Mouse (Mus musculus) cerebellum, postnatal 36 days (tissue): ENCODE measurements around the gene Vmp1.

Experiments
- DNase-seq, 2 experiments: peaks; one replicate each; pipeline ENCODE4 v3.0.0; 2021 to 2022; ENCODE audit warnings: mixed read lengths in 2 of 2

Gene Vmp1

GRCm38 (mm10) chr11:86671041-86671675 is 12.5 kb downstream of the Vmp1 start:
- no peak for DNase-seq

- no peak for DNase-seq
These were observed 15.5 kb downstream of the Vmp1 start for GRCm38 (mm10) chr11:86668169-86668568.

GRCm38 (mm10) chr11:86667553-86667952 is 16.1 kb downstream of the Vmp1 start:
- DNase-seq = no peak

- no peak for DNase-seq
These were observed 19.2 kb downstream of the Vmp1 start for GRCm38 (mm10) chr11:86664406-86664805.

GRCm38 (mm10) chr11:86663977-86664376 is 19.7 kb downstream of the Vmp1 start:
- DNase-seq = no peak

GRCm38 (mm10) chr11:86662986-86663895 is 20.4 kb downstream of the Vmp1 start:
- no peak for DNase-seq

- no peak for DNase-seq
These were observed 25.8 kb downstream of the Vmp1 start for GRCm38 (mm10) chr11:86657863-86658262.

- no peak for DNase-seq
These were observed 26.6 kb downstream of the Vmp1 start for GRCm38 (mm10) chr11:86656849-86657567.

GRCm38 (mm10) chr11:86655671-86656070 is 28.0 kb downstream of the Vmp1 start:
- no peak for DNase-seq

- DNase-seq = no peak
These were observed 29.5 kb downstream of the Vmp1 start for GRCm38 (mm10) chr11:86654096-86654495.

- DNase-seq = peak; percentile 18 to 43
These were observed 30.2 kb downstream of the Vmp1 start for GRCm38 (mm10) chr11:86653446-86653845.

GRCm38 (mm10) chr11:86652578-86652979 is 31.1 kb downstream of the Vmp1 start:
- DNase-seq = no peak

GRCm38 (mm10) chr11:86650676-86651075 is 33.0 kb downstream of the Vmp1 start:
- DNase-seq = no peak

- DNase-seq = no peak
These were observed 34.1 kb downstream of the Vmp1 start for GRCm38 (mm10) chr11:86649542-86649941.

GRCm38 (mm10) chr11:86647706-86648447 is 35.8 kb downstream of the Vmp1 start:
- no peak for DNase-seq

- no peak for DNase-seq
These were observed 36.7 kb downstream of the Vmp1 start for GRCm38 (mm10) chr11:86646885-86647459.

- no peak for DNase-seq
These were observed 37.4 kb downstream of the Vmp1 start for GRCm38 (mm10) chr11:86646136-86646834.

GRCm38 (mm10) chr11:86644553-86644952 is 39.1 kb downstream of the Vmp1 start:
- DNase-seq = no peak

- DNase-seq = no peak
These were observed 41.9 kb downstream of the Vmp1 start for GRCm38 (mm10) chr11:86641714-86642113.

GRCm38 (mm10) chr11:86637697-86638096 is 45.9 kb downstream of the Vmp1 start:
- DNase-seq = no peak

GRCm38 (mm10) chr11:86634396-86634795 is 49.2 kb downstream of the Vmp1 start:
- no peak for DNase-seq

- no peak for DNase-seq
These were observed 53.7 kb downstream of the Vmp1 start for GRCm38 (mm10) chr11:86629941-86630340.
